Mouse (Mus musculus): ENCODE results near the gene Rbm20. TPM values are rescaled to one million over a fixed set of nuclear protein-coding genes. Genes with fewer than 3 reads are reported as not detected.

Rbm20 gene
- total RNA-seq, 1 experiment from 2014 or later: not detected

DNA sequence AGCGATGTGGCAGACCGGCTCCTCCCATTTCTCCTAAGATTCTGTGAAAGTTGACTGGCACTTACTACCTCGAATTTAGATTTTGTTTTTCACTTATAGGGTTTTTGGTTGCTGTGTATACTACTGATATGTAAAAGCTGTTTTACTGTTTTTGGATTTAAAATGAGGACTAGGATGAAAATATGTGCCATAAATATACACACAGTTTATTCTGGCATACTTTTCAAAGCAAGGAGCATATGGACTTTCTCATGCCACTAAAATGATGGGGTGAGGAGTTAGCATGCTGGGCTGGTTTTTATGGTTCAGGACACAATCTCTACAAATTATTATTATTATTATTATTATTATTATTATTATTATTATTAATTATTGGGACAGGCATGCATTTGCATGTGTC is 133.5 kb downstream of the Rbm20 start:
- no peak for ATAC-seq (replicated peaks in 1 of 2; ENCODE audit: insufficient read depth in 1 of 2, low FRiP score in 2 of 2, low TSS enrichment in 1 of 2, low read depth in 1 of 2, poor library complexity in 2 of 2, severe bottlenecking in 2 of 2)

DNA sequence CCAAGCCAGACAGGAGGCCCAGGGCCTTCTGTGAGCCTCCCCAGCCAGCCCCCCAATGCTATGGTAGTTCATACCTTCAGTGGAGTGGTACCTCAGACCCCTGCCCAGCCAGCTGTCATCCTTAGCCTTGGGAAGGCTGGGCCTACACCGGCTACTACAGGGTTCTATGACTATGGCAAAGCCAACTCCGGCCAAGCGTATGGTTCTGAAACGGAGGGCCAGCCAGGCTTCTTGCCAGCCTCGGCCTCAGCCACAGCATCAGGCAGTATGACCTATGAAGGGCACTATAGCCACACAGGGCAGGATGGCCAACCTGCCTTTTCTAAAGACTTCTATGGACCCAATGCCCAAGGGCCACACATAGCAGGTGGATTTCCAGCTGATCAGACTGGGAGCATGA is 136.5 kb downstream of the Rbm20 start:
- no peak for ATAC-seq (replicated peaks in 1 of 2; ENCODE audit: insufficient read depth in 1 of 2, low FRiP score in 2 of 2, low TSS enrichment in 1 of 2, low read depth in 1 of 2, poor library complexity in 2 of 2, severe bottlenecking in 2 of 2)

DNA sequence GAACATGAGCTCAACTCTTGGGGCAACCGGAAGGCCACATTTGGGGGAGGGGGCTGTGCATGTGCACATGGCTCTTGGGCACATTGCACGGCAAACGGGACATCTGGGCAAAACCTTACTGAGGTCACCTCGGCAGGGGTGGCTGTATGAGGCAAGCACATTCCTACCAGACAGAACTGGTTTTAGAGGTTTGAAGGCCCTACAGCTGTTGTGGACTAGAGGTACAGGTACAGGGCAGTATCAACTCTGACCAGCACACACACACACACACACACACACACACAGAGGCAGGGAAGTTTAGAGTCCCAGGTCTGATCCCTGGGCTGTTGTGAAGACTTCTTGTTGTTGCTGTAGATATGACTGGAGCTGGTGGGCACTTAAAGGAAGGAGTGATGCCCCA is 138.6 kb downstream of the Rbm20 start:
- ATAC-seq (replicated peaks in 1 of 2; ENCODE audit: insufficient read depth in 1 of 2, low FRiP score in 2 of 2, low TSS enrichment in 1 of 2, low read depth in 1 of 2, poor library complexity in 2 of 2, severe bottlenecking in 2 of 2): no peak

DNA sequence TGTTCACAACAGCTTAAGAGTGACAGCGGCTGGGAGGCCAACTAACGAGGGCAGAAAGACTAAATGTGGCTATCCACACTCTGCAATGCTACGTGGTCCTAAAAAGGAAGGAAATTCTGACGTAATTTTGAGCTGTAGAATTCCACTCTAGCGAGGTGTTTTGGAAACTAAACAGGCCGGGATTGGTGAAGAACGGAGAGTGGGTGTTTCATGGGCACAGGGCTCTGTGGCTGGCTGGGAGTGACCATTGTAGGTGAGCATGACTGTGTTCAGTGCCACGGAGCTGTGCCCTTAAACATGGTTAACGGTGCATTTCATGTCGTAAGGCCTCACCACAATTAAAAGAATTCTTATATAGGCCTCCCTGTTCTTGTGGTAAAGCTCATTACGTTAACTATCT is 139.1 kb downstream of the Rbm20 start:
- no peak for ATAC-seq (replicated peaks in 1 of 2; ENCODE audit: insufficient read depth in 1 of 2, low FRiP score in 2 of 2, low TSS enrichment in 1 of 2, low read depth in 1 of 2, poor library complexity in 2 of 2, severe bottlenecking in 2 of 2)

DNA sequence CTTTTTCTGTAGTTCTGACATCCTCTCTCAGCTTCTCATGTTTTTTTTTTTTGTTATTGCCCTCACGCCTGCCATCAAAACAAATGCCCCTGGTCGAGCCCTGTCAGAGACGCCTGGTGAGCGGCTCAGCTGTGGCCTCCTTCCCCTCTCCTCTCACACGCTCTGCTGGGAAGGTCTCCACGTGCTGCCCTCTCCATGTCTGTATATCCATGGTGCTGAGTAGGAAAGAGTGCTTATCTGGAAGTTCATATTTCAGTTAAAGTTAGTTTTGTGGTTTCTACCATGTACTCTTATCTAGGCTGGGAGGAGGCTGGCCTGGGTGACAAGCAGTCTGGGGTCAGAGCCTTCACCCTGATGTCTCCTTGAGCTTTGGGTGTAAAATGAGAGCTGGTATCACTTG is 142.2 kb downstream of the Rbm20 start:
- peak; percentile 45 to 62; a peak in 3 of 4 replicates for ATAC-seq (replicated peaks in 1 of 2; ENCODE audit: insufficient read depth in 1 of 2, low FRiP score in 2 of 2, low TSS enrichment in 1 of 2, low read depth in 1 of 2, poor library complexity in 2 of 2, severe bottlenecking in 2 of 2)

DNA sequence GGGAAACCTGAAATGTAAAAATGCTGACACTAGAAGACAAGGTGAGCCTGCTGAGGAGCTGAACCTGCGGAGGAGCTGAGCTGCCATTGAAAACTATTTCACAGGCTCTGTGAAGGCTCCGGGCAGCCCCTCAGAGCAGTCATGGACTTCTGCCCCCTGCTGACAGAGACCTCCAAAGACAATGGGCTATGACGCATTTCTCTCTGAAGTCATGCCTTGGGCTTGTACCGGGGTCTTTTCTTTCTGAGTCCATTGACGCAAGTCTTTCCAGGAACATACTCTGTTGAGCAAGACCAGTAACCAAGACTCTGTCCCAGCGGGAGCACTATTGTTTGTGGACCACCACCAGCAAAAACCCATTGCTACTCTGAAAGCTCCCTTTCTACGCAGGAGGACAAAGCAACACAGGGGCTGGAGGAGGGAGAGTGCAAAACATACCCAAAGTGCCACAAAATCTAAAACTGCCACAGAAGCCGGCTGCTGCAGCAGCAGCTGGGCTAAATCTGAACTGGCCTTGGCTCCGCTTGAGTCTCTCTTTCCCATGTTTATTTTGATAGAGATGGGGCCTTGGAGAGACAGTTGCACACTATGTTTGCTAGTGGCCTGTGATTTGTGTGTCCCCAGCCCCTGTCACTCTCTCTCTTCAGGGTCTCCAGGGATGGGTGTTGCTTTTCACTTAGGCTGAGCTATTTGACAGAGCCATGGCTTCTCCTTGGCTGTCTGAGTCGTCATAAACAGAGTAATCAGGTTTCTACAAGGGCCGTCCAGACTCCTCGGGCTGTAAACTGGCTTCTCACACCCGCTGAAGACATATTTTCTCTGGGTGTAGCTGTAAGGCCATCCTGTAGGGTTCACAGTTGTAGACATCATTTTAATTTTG is 144.4 kb downstream of the Rbm20 start:
- ATAC-seq (replicated peaks in 1 of 2; ENCODE audit: insufficient read depth in 1 of 2, low FRiP score in 2 of 2, low TSS enrichment in 1 of 2, low read depth in 1 of 2, poor library complexity in 2 of 2, severe bottlenecking in 2 of 2): no peak

DNA sequence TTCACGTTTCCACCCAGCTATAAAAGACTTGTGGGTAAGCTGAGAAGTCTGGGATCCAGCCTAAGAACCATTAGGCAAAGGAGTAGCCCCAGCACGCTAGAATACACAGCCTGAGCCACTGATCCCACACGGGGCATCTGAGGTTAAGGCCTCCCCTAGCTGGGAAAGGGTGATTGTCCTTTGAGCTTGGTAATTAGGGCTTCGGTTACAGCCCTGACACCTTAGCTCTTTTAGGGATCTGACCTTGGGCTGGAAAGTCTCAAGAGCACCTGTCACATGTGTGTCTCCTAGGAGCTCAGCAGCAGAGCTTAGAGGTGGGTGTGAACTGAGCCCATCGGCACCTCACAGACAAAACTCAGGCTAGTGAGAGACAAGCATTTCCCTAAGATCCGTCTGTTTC is 146.7 kb downstream of the Rbm20 start:
- ATAC-seq (replicated peaks in 1 of 2; ENCODE audit: insufficient read depth in 1 of 2, low FRiP score in 2 of 2, low TSS enrichment in 1 of 2, low read depth in 1 of 2, poor library complexity in 2 of 2, severe bottlenecking in 2 of 2): no peak

DNA sequence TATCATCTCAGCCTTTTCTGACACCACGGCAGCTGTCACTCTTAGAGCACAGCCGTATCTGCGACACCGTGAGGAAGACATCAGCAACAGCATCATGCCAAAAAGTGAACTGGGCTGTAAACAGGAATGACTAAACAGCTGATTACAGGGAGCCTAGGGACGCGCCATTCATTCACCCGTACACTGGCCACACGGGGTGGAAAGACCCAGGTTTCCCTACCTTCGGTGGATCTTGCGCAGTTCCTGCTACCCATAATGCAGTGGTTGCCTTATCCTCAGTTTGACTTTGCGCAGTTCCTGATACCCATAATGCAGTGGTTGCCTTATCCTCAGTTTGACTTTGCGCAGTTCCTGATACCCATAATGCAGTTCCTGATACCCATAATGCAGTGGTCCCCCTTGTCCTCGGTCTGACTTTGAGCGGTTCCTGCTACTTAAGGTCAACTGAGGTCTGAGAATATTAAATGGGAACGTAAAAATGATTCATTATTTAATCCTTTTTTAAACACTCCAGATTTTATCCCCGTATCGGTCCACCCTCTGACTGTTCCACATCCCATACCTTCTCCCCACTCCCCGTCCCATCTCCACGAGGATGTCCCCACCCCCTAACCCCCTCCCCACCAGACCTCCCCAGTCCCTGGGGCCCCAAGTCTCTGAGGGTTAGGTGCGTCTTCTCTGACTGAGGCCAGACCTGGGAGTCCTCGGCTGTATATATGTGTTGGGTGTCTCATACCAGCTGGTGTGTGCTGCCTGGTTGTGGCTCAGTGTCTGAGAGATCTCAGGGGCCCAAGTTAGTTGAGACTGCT is 148.0 kb downstream of the Rbm20 start:
- peak; percentile 71 to 73; a peak in 3 of 4 replicates for ATAC-seq (replicated peaks in 1 of 2; ENCODE audit: insufficient read depth in 1 of 2, low FRiP score in 2 of 2, low TSS enrichment in 1 of 2, low read depth in 1 of 2, poor library complexity in 2 of 2, severe bottlenecking in 2 of 2)

DNA sequence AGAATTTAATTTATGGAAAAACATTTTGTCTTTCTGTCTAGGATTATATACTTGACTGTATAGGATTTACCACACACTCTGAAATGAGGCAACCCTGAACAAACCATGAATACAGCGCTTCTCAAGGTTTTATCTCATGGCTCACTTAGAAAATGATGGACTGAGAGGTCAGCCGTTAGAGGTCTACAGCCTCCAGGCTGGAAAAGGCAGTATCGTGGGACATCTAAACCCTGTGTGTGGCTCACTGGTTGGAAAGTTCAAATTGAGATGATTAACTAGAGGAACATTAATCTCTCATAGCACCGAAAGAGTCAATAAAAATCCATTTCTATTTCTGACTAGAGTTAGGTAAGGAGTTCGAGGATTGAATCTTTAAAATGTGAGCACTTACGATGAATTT is 152.9 kb downstream of the Rbm20 start:
- no peak for ATAC-seq (replicated peaks in 1 of 2; ENCODE audit: insufficient read depth in 1 of 2, low FRiP score in 2 of 2, low TSS enrichment in 1 of 2, low read depth in 1 of 2, poor library complexity in 2 of 2, severe bottlenecking in 2 of 2)

DNA sequence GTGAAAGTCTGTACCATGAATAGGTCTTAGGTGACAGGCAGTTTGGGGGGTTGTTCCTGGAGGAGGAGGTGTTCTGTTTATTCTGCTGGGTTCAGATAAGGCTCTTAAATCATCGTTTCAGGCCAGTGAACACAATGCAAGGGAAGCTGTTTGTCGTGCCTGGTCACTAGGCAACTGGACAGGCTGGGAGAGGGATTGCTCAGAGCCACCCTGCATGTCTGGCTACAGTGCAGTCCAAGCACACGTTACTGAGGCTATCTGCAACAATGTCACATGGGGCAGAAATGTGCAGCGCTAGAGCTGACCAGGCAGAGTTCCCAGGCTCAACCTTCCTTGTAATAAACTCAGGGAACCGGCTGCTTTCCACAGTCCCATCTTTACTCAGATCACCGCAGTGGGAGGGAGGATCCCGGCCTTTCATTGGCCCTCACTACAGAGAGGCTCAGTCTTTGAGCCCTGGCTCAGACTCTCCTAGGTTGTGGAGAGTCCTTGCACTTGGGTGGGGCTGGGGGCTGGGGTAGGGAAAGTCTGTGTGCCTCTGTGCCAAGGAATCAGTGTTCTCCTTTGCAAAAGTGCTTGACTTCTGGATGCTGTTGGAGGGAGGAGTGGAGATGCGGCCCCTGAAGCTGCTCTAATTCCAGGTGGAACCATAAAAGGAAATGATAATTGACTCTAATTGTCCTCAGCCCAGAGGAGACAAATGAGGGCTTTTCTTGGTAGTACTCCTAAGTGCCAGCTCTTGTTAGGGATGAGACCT is 153.5 kb downstream of the Rbm20 start:
- ATAC-seq (replicated peaks in 1 of 2; ENCODE audit: insufficient read depth in 1 of 2, low FRiP score in 2 of 2, low TSS enrichment in 1 of 2, low read depth in 1 of 2, poor library complexity in 2 of 2, severe bottlenecking in 2 of 2): peak; percentile 2 to 48; a peak in 1 of 4 replicates

DNA sequence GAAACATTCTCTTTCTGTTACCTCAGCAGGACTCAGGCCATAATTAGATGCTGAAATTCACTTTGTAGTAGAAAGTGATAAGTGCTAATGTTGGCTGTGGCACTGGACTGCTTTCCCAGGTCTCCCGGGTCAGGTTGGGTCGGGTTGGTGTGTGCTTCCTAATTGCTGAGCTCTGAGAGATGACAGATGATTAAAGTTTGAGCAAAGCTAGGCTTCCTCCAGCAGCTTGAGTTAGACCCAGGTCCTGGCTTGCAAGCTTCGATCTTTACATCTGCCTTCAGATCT is 154.0 kb downstream of the Rbm20 start:
- ATAC-seq (replicated peaks in 1 of 2; ENCODE audit: insufficient read depth in 1 of 2, low FRiP score in 2 of 2, low TSS enrichment in 1 of 2, low read depth in 1 of 2, poor library complexity in 2 of 2, severe bottlenecking in 2 of 2): no peak

DNA sequence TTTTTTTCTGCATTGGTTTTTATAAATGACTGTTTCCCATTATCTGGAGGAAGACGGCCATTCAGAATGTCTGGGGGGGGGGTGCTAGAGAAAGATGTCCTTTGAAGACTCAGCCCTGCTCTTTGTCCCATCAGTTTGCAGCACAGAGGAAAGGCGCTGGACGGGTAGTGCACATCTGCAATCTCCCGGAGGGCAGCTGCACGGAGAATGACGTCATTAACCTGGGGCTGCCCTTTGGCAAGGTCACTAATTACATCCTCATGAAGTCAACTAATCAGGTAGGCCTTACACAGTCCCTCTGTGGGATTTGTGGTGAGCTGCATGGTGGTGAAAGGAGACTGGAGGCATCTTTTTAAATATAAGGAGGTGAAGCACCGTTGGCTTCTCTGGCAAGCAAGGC is 155.4 kb downstream of the Rbm20 start:
- no peak for ATAC-seq (replicated peaks in 1 of 2; ENCODE audit: insufficient read depth in 1 of 2, low FRiP score in 2 of 2, low TSS enrichment in 1 of 2, low read depth in 1 of 2, poor library complexity in 2 of 2, severe bottlenecking in 2 of 2)

DNA sequence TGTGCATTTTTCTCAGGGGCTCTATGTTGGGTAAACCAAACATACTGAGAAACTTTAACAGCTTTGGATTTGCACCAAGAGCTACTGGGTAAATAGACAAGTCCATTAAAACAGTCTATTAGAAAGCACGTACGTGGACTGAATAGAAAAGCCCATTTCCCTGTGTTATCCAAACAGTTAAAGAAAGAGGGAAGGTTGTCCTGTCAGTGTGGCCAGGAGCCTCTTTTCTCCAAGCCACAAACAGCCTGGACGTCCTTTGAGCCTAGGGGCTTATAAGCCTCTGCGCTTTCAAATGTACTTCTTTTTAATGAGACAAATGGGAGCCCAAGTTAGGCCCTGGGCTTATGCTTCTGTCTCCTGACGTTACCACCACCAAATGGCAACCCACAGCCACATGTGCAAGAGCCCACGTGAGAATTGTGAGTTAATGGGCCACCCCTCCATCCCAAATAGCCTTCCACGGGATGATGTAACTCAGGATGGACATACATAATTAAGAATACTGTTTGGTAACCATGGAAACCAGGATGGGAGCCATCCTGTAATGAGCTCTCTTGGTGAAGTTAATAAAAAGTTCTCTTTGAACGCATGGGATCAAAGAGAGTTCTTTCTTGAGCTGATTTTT is 156.8 kb downstream of the Rbm20 start:
- no peak for ATAC-seq (replicated peaks in 1 of 2; ENCODE audit: insufficient read depth in 1 of 2, low FRiP score in 2 of 2, low TSS enrichment in 1 of 2, low read depth in 1 of 2, poor library complexity in 2 of 2, severe bottlenecking in 2 of 2)

DNA sequence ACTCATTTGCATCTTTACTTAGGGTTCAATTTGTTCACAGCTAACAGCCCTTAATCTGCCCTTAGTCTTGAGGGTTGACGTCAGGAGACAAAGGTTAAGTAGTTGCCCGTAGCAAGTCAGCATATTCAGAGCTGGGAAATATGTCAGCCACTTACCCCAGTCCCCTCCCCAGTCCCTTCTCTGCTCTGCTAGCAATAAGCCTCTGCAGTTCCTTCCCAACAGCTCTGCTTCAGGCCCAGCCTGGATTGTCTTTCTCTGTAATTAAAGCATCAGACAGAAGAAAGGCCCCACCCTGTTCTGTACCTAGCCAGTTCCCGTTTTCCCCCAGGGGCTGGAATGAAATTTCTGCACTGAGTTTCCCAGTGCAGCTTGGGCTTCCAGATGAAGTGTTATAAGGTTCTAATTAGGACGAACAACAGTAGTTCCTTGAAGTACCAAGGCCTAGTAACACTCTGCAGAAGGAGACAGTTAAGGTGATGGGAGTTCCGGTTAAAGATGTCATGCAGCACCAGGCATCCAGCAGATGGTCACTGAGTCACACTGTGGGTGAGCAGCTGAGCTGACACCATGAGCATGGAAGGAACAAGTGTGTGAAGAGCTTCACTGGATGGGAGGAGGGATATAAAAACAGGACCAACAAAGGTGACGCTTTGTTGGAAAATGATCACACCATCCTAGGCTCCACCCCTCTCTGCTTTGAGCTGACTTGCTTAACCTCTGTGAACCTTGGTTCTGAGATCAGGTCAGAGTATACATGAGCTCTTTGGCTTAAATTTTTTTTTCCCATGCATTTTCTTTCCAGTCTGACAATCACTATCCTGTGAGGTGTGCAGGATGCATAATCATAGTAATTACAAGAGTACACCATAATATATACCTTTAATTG is 159.7 kb downstream of the Rbm20 start:
- no peak for ATAC-seq (replicated peaks in 1 of 2; ENCODE audit: insufficient read depth in 1 of 2, low FRiP score in 2 of 2, low TSS enrichment in 1 of 2, low read depth in 1 of 2, poor library complexity in 2 of 2, severe bottlenecking in 2 of 2)

DNA sequence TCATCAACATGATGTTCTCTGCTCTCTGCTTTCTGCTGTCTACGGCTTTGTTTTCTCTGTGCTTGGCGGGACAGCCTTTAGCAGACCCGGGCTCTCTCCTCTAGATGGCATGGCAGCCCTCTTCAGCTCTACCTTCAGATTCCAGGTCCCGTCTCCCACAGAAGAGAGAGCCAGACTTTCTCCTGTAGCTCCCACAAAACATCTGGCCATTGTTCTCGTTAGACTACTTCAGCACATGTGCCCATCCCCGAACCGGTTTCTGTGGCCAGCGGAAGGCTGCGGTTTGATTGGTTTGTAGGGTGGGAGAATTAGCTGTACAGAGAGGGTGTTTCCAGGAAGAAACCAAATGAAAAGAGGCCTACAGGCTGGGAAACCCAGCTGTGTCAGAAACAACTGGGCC is 161.7 kb downstream of the Rbm20 start:
- ATAC-seq (replicated peaks in 1 of 2; ENCODE audit: insufficient read depth in 1 of 2, low FRiP score in 2 of 2, low TSS enrichment in 1 of 2, low read depth in 1 of 2, poor library complexity in 2 of 2, severe bottlenecking in 2 of 2): peak; percentile 17 to 26; a peak in 1 of 4 replicates

DNA sequence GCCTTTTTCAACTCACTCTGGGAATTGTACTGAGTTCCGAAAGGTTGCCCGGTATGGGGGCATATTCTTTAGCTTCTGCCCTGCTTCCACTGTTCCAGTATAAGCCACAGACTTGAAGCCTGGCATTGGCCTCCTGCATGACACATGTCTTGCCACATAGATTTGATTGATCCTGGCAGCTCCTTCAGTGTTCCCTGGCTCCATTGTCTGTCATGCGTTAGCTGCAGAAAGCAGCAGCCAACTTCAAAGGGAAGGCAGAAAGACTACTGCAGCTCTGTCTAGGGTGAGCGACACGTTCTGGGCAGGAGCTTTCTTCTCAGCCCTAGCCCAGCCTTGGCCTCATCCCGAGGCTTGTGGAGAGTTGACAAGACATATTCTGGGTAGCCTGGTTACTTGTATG is 162.7 kb downstream of the Rbm20 start:
- ATAC-seq (replicated peaks in 1 of 2; ENCODE audit: insufficient read depth in 1 of 2, low FRiP score in 2 of 2, low TSS enrichment in 1 of 2, low read depth in 1 of 2, poor library complexity in 2 of 2, severe bottlenecking in 2 of 2): no peak

DNA sequence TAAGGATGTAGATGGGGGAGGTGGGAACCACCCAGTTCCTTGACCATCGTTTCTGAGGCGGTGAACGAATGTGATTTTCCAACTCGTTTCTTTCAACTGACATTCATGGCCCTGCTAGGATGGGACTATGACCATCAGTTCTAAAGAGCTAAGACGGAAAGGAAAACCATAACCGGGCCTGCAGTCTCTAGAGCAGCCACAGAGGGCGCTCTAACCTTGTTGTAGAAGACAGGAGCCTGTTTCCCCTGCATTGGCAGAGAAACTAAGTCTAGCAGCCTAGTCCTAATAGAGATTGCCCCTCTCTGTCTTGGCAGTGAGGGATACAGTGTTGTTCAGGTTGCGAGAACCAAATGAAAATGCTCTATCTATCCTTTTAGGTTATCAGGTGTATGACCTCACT is 164.8 kb downstream of the Rbm20 start:
- ATAC-seq (replicated peaks in 1 of 2; ENCODE audit: insufficient read depth in 1 of 2, low FRiP score in 2 of 2, low TSS enrichment in 1 of 2, low read depth in 1 of 2, poor library complexity in 2 of 2, severe bottlenecking in 2 of 2): peak; percentile 37 to 42; a peak in 2 of 4 replicates
